ENCODE assay signal across 9 mouse cellular contexts in genomic region chr1:193338363-193338995, GRCm38 (mm10). TPM values are rescaled to one million over a fixed set of nuclear protein-coding genes. Genes with fewer than 3 reads are reported as not detected.
DNase-seq lines count a peak whose midpoint lies in the region; ATAC-seq and TF ChIP-seq lines count a peak whose summit lies in the region.
"Had no signal": no experiment of that assay in that cellular context is flagged by ENCODE, and none has a peak within 500 bp of the region (broad histone marks: within the 10 kb centered on the region; RNA-seq: fewer than 3 reads in every experiment).

No protein-coding gene starts in this region.

- H3K9me3 ChIP-seq in neural tube, embryonic 13.5 days, result no peaks in the 10 kb centered on the region
- no peaks in the 10 kb centered on the region for H3K9me3 ChIP-seq in midbrain, embryonic 16.5 days (replicated peaks; ENCODE audit: control insufficient read depth, low read length, poor library complexity, severe bottlenecking)
- H3K9me3 ChIP-seq in liver, postnatal 0 days (ENCODE audit: low read length), result no peaks in the 10 kb centered on the region

- H3K27ac ChIP-seq in neural tube, embryonic 13.5 days (replicated peaks), result peak overlapping the region; percentile 39
- peak overlapping the region; percentile 29 for H3K27ac ChIP-seq in midbrain, embryonic 16.5 days (ENCODE audit: low read length)
- H3K27ac ChIP-seq in liver, postnatal 0 days (ENCODE audit: low read depth), result no peak overlapping the region

- no peak overlapping the region for H3K4me2 ChIP-seq in neural tube, embryonic 13.5 days
- H3K4me2 ChIP-seq in midbrain, embryonic 16.5 days (ENCODE audit: low read length), result no peak overlapping the region
- no peak overlapping the region for H3K4me2 ChIP-seq in liver, postnatal 0 days (ENCODE audit: low read depth, low read length)

- 87% methylated on average over 9 of the region's 9 CpGs for WGBS in neural tube, embryonic 13.5 days
- 63% methylated on average over 9 of the region's 9 CpGs for WGBS in midbrain, embryonic 16.5 days
- 71% methylated on average over 9 of the region's 9 CpGs for WGBS in liver, postnatal 0 days (ENCODE audit: insufficient replicate concordance)

- no peak overlapping the region for H3K4me3 ChIP-seq in neural tube, embryonic 13.5 days
- no peak overlapping the region for H3K4me3 ChIP-seq in midbrain, embryonic 16.5 days (ENCODE audit: low read depth, low read length)
- H3K4me3 ChIP-seq in liver, postnatal 0 days (ENCODE audit: low read depth, low read length), result no peak overlapping the region
- H3K4me3 ChIP-seq: erythroblast, embryonic 14.5 days had no signal

- peak overlapping the region; percentile 31; the same call in 1 of the 2 replicates for H3K9ac ChIP-seq in neural tube, embryonic 13.5 days
- no peak overlapping the region; the same call in 1 of the 2 replicates for H3K9ac ChIP-seq in midbrain, embryonic 16.5 days (ENCODE audit: low read depth, low read length)
- no peak overlapping the region for H3K9ac ChIP-seq in liver, postnatal 0 days (replicated peaks)

- H3K27me3 ChIP-seq in neural tube, embryonic 13.5 days, result no peaks in the 10 kb centered on the region
- no peaks in the 10 kb centered on the region for H3K27me3 ChIP-seq in midbrain, embryonic 16.5 days (ENCODE audit: control insufficient read depth, insufficient read depth, low read depth, low read length)
- H3K27me3 ChIP-seq in liver, postnatal 0 days (ENCODE audit: insufficient read depth, low read length), result no peaks in the 10 kb centered on the region

- DNase-seq in neural tube, embryonic 10.5 days (ENCODE audit: extremely low spot score, low spot score), result no peak
- DNase-seq in frontal cortex, postnatal 36 days (ENCODE audit: low spot score in 2 of 2), result peak; percentile 76 to 79
- peak; percentile 84 for DNase-seq in thymus, postnatal 25 days
- no peak for DNase-seq in gastrocnemius, postnatal 25 days
- DNase-seq in liver, postnatal 0 days, result no peak
- no peak for DNase-seq in urinary bladder, postnatal 4 days (ENCODE audit: low spot score in 2 of 2)

- TF ChIP-seq CTCF in liver, postnatal 0 days (IDR thresholded peaks at IDR 0.05; ENCODE audit: low read depth), result no peak

- no peak for TF ChIP-seq EP300 in liver, postnatal 0 days (IDR thresholded peaks at IDR 0.05; ENCODE audit: low read depth)

- H3K36me3 ChIP-seq in neural tube, embryonic 13.5 days, result no peaks in the 10 kb centered on the region
- no peaks in the 10 kb centered on the region for H3K36me3 ChIP-seq in midbrain, embryonic 16.5 days (ENCODE audit: control insufficient read depth, insufficient read depth, low read length)
- H3K36me3 ChIP-seq in liver, postnatal 0 days (replicated peaks; ENCODE audit: insufficient read depth, low read length), result no peaks in the 10 kb centered on the region

- H3K4me1 ChIP-seq in neural tube, embryonic 13.5 days (replicated peaks), result peaks cover 21% of the 10 kb centered on the region
- peaks cover 7% of the 10 kb centered on the region for H3K4me1 ChIP-seq in midbrain, embryonic 16.5 days (ENCODE audit: control insufficient read depth, insufficient read depth, low read length)
- H3K4me1 ChIP-seq in liver, postnatal 0 days (ENCODE audit: insufficient read depth), result peaks cover 2% of the 10 kb centered on the region; the same call in 1 of the 2 replicates

- ATAC-seq in neural tube, embryonic 13.5 days (ENCODE audit: low read depth), result 0 out of 2 replicates have a peak, but pooled peaks have one; percentile 13
- peak; percentile 40 for ATAC-seq in midbrain, embryonic 16.5 days
- ATAC-seq in liver, postnatal 0 days, result no peak

RNA-seq across cellular contexts. Expression of gene Camk1g, which starts 31.6 kb away (rescaled TPM):
- 31.8 and 34.3 TPM in 2 replicates for polyA plus RNA-seq in neural tube, embryonic 13.5 days (2015; fragmentation: Nextera tagmentation; extraction: Ambion mirVana)
- 53.5 and 54.1 TPM in 2 replicates for polyA plus RNA-seq in midbrain, embryonic 16.5 days (2015; fragmentation: Nextera tagmentation; extraction: Ambion mirVana)
- under 1 TPM in 1 of 2 experiments, not detected in 1; 0.18 TPM for total RNA-seq in gastrocnemius, postnatal 25 days (2021)
- polyA plus RNA-seq in liver, postnatal 0 days (2015; fragmentation: Nextera tagmentation; extraction: Ambion mirVana), result 0.15 and 0.24 TPM in 2 replicates
- polyA plus RNA-seq: erythroblast, embryonic 14.5 days had no signal

Comparison
In these comparisons a context has a peak if more than half of its experiments do, and no peak if none do; other contexts are left out.
1. DNase-seq: peak in frontal cortex, postnatal 36 days (2 of 2) and thymus, postnatal 25 days (single experiment); none in neural tube, embryonic 10.5 days (single experiment), gastrocnemius, postnatal 25 days (single experiment), liver, postnatal 0 days (single experiment) and urinary bladder, postnatal 4 days (0 of 2).
2. RNA of gene Camk1g, which starts 31.6 kb away (polyA plus RNA-seq): 53.5 to 54.1 TPM in midbrain, embryonic 16.5 days and 31.8 to 34.3 TPM in neural tube, embryonic 13.5 days; 0.15 to 0.24 TPM in liver, postnatal 0 days; every median in the first group is over 10 times any median in the second.